Mouse (Mus musculus): ENCODE results near the gene Erf. TPM values are rescaled to one million over a fixed set of nuclear protein-coding genes. Genes with fewer than 3 reads are reported as not detected.

Gene Erf
- polyA plus RNA-seq, 1 experiment from 2014 or later = 8.5 TPM

- Histone ChIP-seq H3K27ac (ENCODE audit: low read length) (no peak overlapping the region), H3K4me2 (ENCODE audit: low read depth, low read length) (no peak overlapping the region), H3K27me3 (ENCODE audit: control insufficient read depth, insufficient read depth, low read length) (no peaks in the 10 kb centered on the region), H3K36me3 (ENCODE audit: control insufficient read depth, insufficient read depth) (peaks cover 86% of the 10 kb centered on the region), H3K9ac (ENCODE audit: low read length) (no peak overlapping the region), H3K4me1 (ENCODE audit: control insufficient read depth, insufficient read depth, low read length) (peaks cover 9% of the 10 kb centered on the region), H3K9me3 (replicated peaks; ENCODE audit: control insufficient read depth, low read length) (no peaks in the 10 kb centered on the region), H3K4me3 (ENCODE audit: low read length) (no peak overlapping the region)
- WGBS = 92% methylated on average over 1 of the region's 1 CpGs
- 0 out of 2 replicates have a peak, but pooled peaks have one; percentile 1 for ATAC-seq (replicated peaks; ENCODE audit: extremely low read depth, insufficient read depth, low FRiP score)
Measured at GRCm38 (mm10) chr7:25290463-25290862, 39.9 kb upstream of the Erf start.

GRCm38 (mm10) chr7:25289925-25290324 is 39.4 kb upstream of the Erf start:
- Histone ChIP-seq H3K4me1 (ENCODE audit: control insufficient read depth, insufficient read depth, low read length) (peaks cover 9% of the 10 kb centered on the region), H3K9me3 (replicated peaks; ENCODE audit: control insufficient read depth, low read length) (no peaks in the 10 kb centered on the region), H3K27me3 (ENCODE audit: control insufficient read depth, insufficient read depth, low read length) (no peaks in the 10 kb centered on the region), H3K27ac (ENCODE audit: low read length) (no peak overlapping the region), H3K4me3 (ENCODE audit: low read length) (no peak overlapping the region), H3K4me2 (ENCODE audit: low read depth, low read length) (no peak overlapping the region), H3K36me3 (ENCODE audit: control insufficient read depth, insufficient read depth) (peaks cover 91% of the 10 kb centered on the region), H3K9ac (ENCODE audit: low read length) (no peak overlapping the region)
- WGBS = 98% methylated on average over 3 of the region's 3 CpGs
- no peak for ATAC-seq (replicated peaks; ENCODE audit: extremely low read depth, insufficient read depth, low FRiP score)

DNA sequence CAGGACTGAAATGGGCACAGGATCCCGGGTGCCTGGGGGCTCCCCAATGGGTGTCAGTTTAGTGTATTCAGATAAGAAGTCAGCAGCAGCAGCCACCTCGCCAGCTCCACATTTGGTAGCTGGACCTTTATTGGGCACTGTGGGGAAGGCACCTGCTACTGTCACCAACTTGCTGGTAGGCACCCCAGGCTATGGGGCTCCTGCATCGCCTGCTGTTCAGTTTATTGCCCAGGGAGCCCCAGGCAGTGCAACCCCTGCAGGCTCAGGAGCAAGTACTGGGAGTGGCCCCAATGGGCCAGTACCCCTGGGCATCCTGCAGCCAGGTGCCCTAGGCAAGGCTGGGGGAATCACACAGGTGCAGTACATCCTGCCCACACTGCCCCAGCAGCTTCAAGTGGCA is 38.2 kb upstream of the Erf start:
- Histone ChIP-seq H3K9me3 (replicated peaks; ENCODE audit: control insufficient read depth, low read length) (no peaks in the 10 kb centered on the region), H3K4me1 (ENCODE audit: control insufficient read depth, insufficient read depth, low read length) (peaks cover 19% of the 10 kb centered on the region), H3K36me3 (ENCODE audit: control insufficient read depth, insufficient read depth) (peaks cover 85% of the 10 kb centered on the region), H3K27me3 (ENCODE audit: control insufficient read depth, insufficient read depth, low read length) (no peaks in the 10 kb centered on the region), H3K9ac (ENCODE audit: low read length) (no peak overlapping the region), H3K4me3 (ENCODE audit: low read length) (no peak overlapping the region), H3K4me2 (ENCODE audit: low read depth, low read length) (no peak overlapping the region), H3K27ac (ENCODE audit: low read length) (no peak overlapping the region)
- no peak for ATAC-seq (replicated peaks; ENCODE audit: extremely low read depth, insufficient read depth, low FRiP score)
- 86% methylated on average over 3 of the region's 3 CpGs for WGBS

- no peak overlapping the region for H3K4me3 ChIP-seq (ENCODE audit: low read length)
- peaks cover 81% of the 10 kb centered on the region for H3K36me3 ChIP-seq (ENCODE audit: control insufficient read depth, insufficient read depth)
- no peak overlapping the region for H3K4me2 ChIP-seq (ENCODE audit: low read depth, low read length)
- WGBS = 93% methylated on average over 12 of the region's 12 CpGs
- no peaks in the 10 kb centered on the region for H3K27me3 ChIP-seq (ENCODE audit: control insufficient read depth, insufficient read depth, low read length)
- no peak for ATAC-seq (replicated peaks; ENCODE audit: extremely low read depth, insufficient read depth, low FRiP score)
- H3K9ac ChIP-seq (ENCODE audit: low read length) = no peak overlapping the region
- no peak overlapping the region for H3K27ac ChIP-seq (ENCODE audit: low read length)
- H3K4me1 ChIP-seq (ENCODE audit: control insufficient read depth, insufficient read depth, low read length) = peaks cover 23% of the 10 kb centered on the region
- H3K9me3 ChIP-seq (replicated peaks; ENCODE audit: control insufficient read depth, low read length) = no peaks in the 10 kb centered on the region
Measured at GRCm38 (mm10) chr7:25288011-25288410, 37.5 kb upstream of the Erf start.

- Histone ChIP-seq H3K36me3 (ENCODE audit: control insufficient read depth, insufficient read depth) (peaks cover 71% of the 10 kb centered on the region), H3K4me1 (ENCODE audit: control insufficient read depth, insufficient read depth, low read length) (peaks cover 23% of the 10 kb centered on the region), H3K9me3 (replicated peaks; ENCODE audit: control insufficient read depth, low read length) (no peaks in the 10 kb centered on the region), H3K27ac (ENCODE audit: low read length) (no peak overlapping the region), H3K9ac (ENCODE audit: low read length) (no peak overlapping the region), H3K4me2 (ENCODE audit: low read depth, low read length) (no peak overlapping the region), H3K4me3 (ENCODE audit: low read length) (no peak overlapping the region), H3K27me3 (ENCODE audit: control insufficient read depth, insufficient read depth, low read length) (no peaks in the 10 kb centered on the region)
- ATAC-seq (replicated peaks; ENCODE audit: extremely low read depth, insufficient read depth, low FRiP score) = no peak
- WGBS = 78% methylated on average over 8 of the region's 8 CpGs
Measured at GRCm38 (mm10) chr7:25286989-25287388, 36.4 kb upstream of the Erf start.

DNA sequence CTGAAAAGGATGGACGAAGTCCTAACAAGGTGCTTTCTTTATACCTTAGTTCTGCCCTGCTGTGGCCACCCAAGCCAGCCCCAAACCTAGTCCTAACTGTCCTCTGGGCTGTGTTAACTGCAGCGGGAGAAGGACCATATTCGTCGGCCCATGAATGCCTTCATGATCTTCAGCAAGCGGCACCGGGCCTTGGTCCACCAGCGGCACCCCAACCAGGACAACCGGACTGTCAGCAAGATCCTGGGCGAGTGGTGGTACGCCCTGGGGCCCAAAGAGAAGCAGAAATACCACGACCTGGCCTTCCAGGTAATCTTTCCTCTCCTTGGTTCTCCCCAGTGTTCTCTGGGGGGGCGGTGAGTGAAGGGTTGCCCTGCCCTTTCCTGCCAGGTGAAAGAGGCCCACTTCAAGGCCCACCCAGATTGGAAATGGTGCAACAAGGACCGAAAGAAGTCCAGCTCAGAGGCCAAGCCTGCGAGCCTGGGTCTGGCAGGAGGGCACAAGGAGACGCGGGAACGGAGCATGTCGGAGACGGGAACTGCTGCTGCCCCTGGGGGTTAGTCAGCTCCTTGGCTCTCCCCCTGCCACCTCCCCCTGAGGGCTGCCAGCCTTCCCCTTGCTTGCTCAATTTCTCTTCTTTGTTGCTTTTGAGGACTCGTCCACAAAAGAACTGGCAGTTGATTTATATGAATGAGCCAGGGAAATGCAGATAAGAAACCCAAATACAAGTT is 35.1 kb upstream of the Erf start:
- Histone ChIP-seq H3K9me3 (replicated peaks; ENCODE audit: control insufficient read depth, low read length) (no peaks in the 10 kb centered on the region), H3K9ac (ENCODE audit: low read length) (no peak overlapping the region), H3K27me3 (ENCODE audit: control insufficient read depth, insufficient read depth, low read length) (no peaks in the 10 kb centered on the region), H3K27ac (ENCODE audit: low read length) (no peak overlapping the region), H3K4me3 (ENCODE audit: low read length) (no peak overlapping the region), H3K4me1 (ENCODE audit: control insufficient read depth, insufficient read depth, low read length) (peaks cover 31% of the 10 kb centered on the region), H3K4me2 (ENCODE audit: low read depth, low read length) (no peak overlapping the region), H3K36me3 (ENCODE audit: control insufficient read depth, insufficient read depth) (peaks cover 58% of the 10 kb centered on the region)
- ATAC-seq (replicated peaks; ENCODE audit: extremely low read depth, insufficient read depth, low FRiP score) = no peak
- WGBS = 88% methylated on average over 20 of the region's 20 CpGs

GRCm38 (mm10) chr7:25284766-25285165 is 34.2 kb upstream of the Erf start:
- H3K4me2 ChIP-seq (ENCODE audit: low read depth, low read length) = no peak overlapping the region; the same call in 1 of the 2 replicates
- H3K9me3 ChIP-seq (replicated peaks; ENCODE audit: control insufficient read depth, low read length) = no peaks in the 10 kb centered on the region
- H3K4me3 ChIP-seq (ENCODE audit: low read length) = no peak overlapping the region
- peaks cover 49% of the 10 kb centered on the region for H3K36me3 ChIP-seq (ENCODE audit: control insufficient read depth, insufficient read depth)
- 54% methylated on average over 5 of the region's 5 CpGs for WGBS
- H3K27ac ChIP-seq (ENCODE audit: low read length) = no peak overlapping the region
- H3K27me3 ChIP-seq (ENCODE audit: control insufficient read depth, insufficient read depth, low read length) = no peaks in the 10 kb centered on the region
- H3K4me1 ChIP-seq (ENCODE audit: control insufficient read depth, insufficient read depth, low read length) = peaks cover 37% of the 10 kb centered on the region
- peak overlapping the region; percentile 50 for H3K9ac ChIP-seq (ENCODE audit: low read length)
- ATAC-seq (replicated peaks; ENCODE audit: extremely low read depth, insufficient read depth, low FRiP score) = no peak

DNA sequence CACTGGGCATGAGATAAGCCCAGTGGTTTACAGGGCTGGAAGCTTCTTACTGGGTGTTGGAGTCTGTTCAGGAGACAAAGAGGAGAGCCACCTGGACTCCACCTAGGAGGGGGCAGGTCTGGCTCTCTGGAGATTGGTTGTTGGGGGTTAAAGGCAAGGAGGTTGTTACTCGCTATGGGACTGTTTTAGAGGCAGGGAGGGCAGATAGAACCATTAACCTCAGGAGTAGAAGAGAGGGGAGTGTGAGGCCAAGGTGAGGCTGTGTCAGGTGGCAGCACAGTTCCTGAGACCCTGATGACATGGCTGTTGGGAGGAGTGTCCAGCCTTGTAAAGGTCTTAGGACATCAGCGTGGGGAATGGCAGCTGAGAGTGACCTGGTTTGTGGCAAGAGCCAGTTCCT is 33.6 kb upstream of the Erf start:
- no peak for ATAC-seq (replicated peaks; ENCODE audit: extremely low read depth, insufficient read depth, low FRiP score)
- peak overlapping the region; percentile 92; the same call in 1 of the 2 replicates for H3K9ac ChIP-seq (ENCODE audit: low read length)
- peaks cover 38% of the 10 kb centered on the region for H3K4me1 ChIP-seq (ENCODE audit: control insufficient read depth, insufficient read depth, low read length)
- WGBS = 56% methylated on average over 2 of the region's 2 CpGs
- peaks cover 43% of the 10 kb centered on the region for H3K36me3 ChIP-seq (ENCODE audit: control insufficient read depth, insufficient read depth)
- H3K4me3 ChIP-seq (ENCODE audit: low read length) = peak overlapping the region; percentile 91
- H3K27me3 ChIP-seq (ENCODE audit: control insufficient read depth, insufficient read depth, low read length) = no peaks in the 10 kb centered on the region
- H3K9me3 ChIP-seq (replicated peaks; ENCODE audit: control insufficient read depth, low read length) = no peaks in the 10 kb centered on the region
- peak overlapping the region; percentile 91 for H3K4me2 ChIP-seq (ENCODE audit: low read depth, low read length)
- H3K27ac ChIP-seq (ENCODE audit: low read length) = peak overlapping the region; percentile 99; the same call in 1 of the 2 replicates

- Histone ChIP-seq H3K4me2 (ENCODE audit: low read depth, low read length) (peak overlapping the region; percentile 91), H3K36me3 (ENCODE audit: control insufficient read depth, insufficient read depth) (peaks cover 38% of the 10 kb centered on the region), H3K27me3 (ENCODE audit: control insufficient read depth, insufficient read depth, low read length) (no peaks in the 10 kb centered on the region), H3K27ac (ENCODE audit: low read length) (peak overlapping the region; percentile 99), H3K9ac (ENCODE audit: low read length) (peak overlapping the region; percentile 92), H3K4me1 (ENCODE audit: control insufficient read depth, insufficient read depth, low read length) (peaks cover 38% of the 10 kb centered on the region), H3K9me3 (replicated peaks; ENCODE audit: control insufficient read depth, low read length) (no peaks in the 10 kb centered on the region), H3K4me3 (ENCODE audit: low read length) (peak overlapping the region; percentile 91)
- no peak for ATAC-seq (replicated peaks; ENCODE audit: extremely low read depth, insufficient read depth, low FRiP score)
- WGBS = 6% methylated on average over 5 of the region's 5 CpGs
Measured at GRCm38 (mm10) chr7:25283637-25284036, 33.1 kb upstream of the Erf start.

Data from heart, embryonic 16.5 days (tissue).